Comparison of ENCODE assay signal across 25 mouse cellular contexts in genomic region chr9:22578266-22578665, GRCm38 (mm10).
"Had no signal": no experiment of that assay in that cellular context is flagged by ENCODE, and none has a peak within 500 bp of the region (broad histone marks: within the 10 kb centered on the region; RNA-seq: fewer than 3 reads in every experiment).

No protein-coding gene starts in this region.

- H3K27me3 ChIP-seq: embryonic facial prominence, embryonic 12.5 days; embryonic facial prominence, embryonic 13.5 days; embryonic facial prominence, embryonic 15.5 days; forebrain, embryonic 12.5 days; forebrain, embryonic 13.5 days; forebrain, embryonic 15.5 days; heart, embryonic 12.5 days had no signal

- H3K4me1 ChIP-seq: embryonic facial prominence, embryonic 12.5 days; embryonic facial prominence, embryonic 13.5 days; embryonic facial prominence, embryonic 15.5 days; forebrain, embryonic 10.5 days; forebrain, embryonic 15.5 days; heart, embryonic 10.5 days; heart, embryonic 12.5 days had no signal

- H3K27ac ChIP-seq: embryonic facial prominence, embryonic 10.5 days; embryonic facial prominence, embryonic 12.5 days; embryonic facial prominence, embryonic 13.5 days; embryonic facial prominence, embryonic 15.5 days; forebrain, embryonic 10.5 days; forebrain, embryonic 12.5 days; forebrain, embryonic 13.5 days; forebrain, embryonic 15.5 days; gastrocnemius, adult 2 months; heart, adult 2 months; heart, embryonic 10.5 days had no signal

- H3K9ac ChIP-seq: embryonic facial prominence, embryonic 12.5 days; embryonic facial prominence, embryonic 13.5 days; embryonic facial prominence, embryonic 15.5 days; forebrain, embryonic 12.5 days; forebrain, embryonic 13.5 days; forebrain, embryonic 15.5 days; forebrain, postnatal 0 days; heart, embryonic 12.5 days had no signal

- H3K9me3 ChIP-seq: embryonic facial prominence, embryonic 10.5 days; embryonic facial prominence, embryonic 12.5 days; embryonic facial prominence, embryonic 13.5 days; embryonic facial prominence, embryonic 15.5 days; forebrain, embryonic 10.5 days; forebrain, embryonic 12.5 days; forebrain, embryonic 13.5 days; forebrain, embryonic 15.5 days; heart, embryonic 10.5 days; heart, embryonic 12.5 days had no signal

- DNase-seq: cerebellum, postnatal 10 days; cerebellum, postnatal 14 days; cerebellum, postnatal 25 days; cerebellum, postnatal 36 days; embryo, embryonic 11 days; forebrain, postnatal 0 days; gastrocnemius, adult 2 months; gastrocnemius, postnatal 10 days; gastrocnemius, postnatal 14 days; gastrocnemius, postnatal 25 days; gastrocnemius, postnatal 36 days; heart, adult 18-20 months; heart, adult 2 months had no signal

- H3K36me3 ChIP-seq: embryonic facial prominence, embryonic 10.5 days; embryonic facial prominence, embryonic 12.5 days; embryonic facial prominence, embryonic 13.5 days; embryonic facial prominence, embryonic 15.5 days; forebrain, embryonic 10.5 days; forebrain, embryonic 12.5 days; forebrain, embryonic 15.5 days; heart, embryonic 10.5 days; heart, embryonic 12.5 days had no signal

- H3K4me2 ChIP-seq: embryonic facial prominence, embryonic 12.5 days; embryonic facial prominence, embryonic 13.5 days; embryonic facial prominence, embryonic 15.5 days; forebrain, embryonic 12.5 days; forebrain, embryonic 13.5 days; forebrain, embryonic 15.5 days; heart, embryonic 11.5 days; heart, embryonic 12.5 days had no signal

- H3K4me3 ChIP-seq: embryonic facial prominence, embryonic 10.5 days; embryonic facial prominence, embryonic 12.5 days; embryonic facial prominence, embryonic 13.5 days; embryonic facial prominence, embryonic 15.5 days; erythroblast, embryonic 14.5 days; forebrain, embryonic 10.5 days; forebrain, embryonic 12.5 days; forebrain, embryonic 13.5 days; forebrain, embryonic 15.5 days; gastrocnemius, adult 2 months; heart, adult 2 months; heart, embryonic 10.5 days; heart, embryonic 12.5 days had no signal
